ENCODE assay signal across 12 mouse cellular contexts in the genomic region with DNA sequence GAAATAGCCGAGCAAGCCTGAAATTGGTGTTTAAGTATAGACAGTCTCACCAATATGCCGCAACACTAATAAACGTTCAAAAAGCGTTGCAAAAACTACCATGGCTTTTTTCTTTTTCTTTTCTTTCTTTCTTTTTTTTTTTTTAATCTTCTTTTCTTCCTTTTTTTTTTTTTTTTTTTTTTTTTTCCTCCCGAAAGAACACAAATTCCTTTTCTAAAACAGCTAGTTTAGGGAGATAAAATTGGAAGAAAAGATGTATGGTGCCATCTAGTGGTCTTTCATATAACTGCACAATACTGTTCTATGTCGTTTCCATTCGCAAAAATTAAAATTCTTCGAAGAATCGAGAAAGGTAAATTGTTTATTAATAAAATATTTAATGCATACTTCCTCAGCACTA. TPM values are rescaled to one million over a fixed set of nuclear protein-coding genes. Genes with fewer than 3 reads are reported as not detected.
DNase-seq lines count a peak whose midpoint lies in the region; ATAC-seq and TF ChIP-seq lines count a peak whose summit lies in the region.
"Had no signal": no experiment of that assay in that cellular context is flagged by ENCODE, and none has a peak within 500 bp of the region (broad histone marks: within the 10 kb centered on the region; RNA-seq: fewer than 3 reads in every experiment).

No protein-coding gene starts in this region.

- TF ChIP-seq POLR2A in lung, adult 2 months (IDR thresholded peaks at IDR 0.05; ENCODE audit: borderline replicate concordance, extremely low read depth, low read depth, low read length) = no peak

- H3K9me3 ChIP-seq in forebrain, postnatal 0 days (ENCODE audit: low read length) = no peaks in the 10 kb centered on the region
- H3K9me3 ChIP-seq in forebrain, embryonic 11.5 days (ENCODE audit: control insufficient read depth, low read length) = no peaks in the 10 kb centered on the region
- H3K9me3 ChIP-seq: embryonic facial prominence, embryonic 13.5 days; heart, embryonic 15.5 days; stomach, embryonic 15.5 days had no signal

- H3K27me3 ChIP-seq in forebrain, postnatal 0 days (ENCODE audit: insufficient read depth, low read length) = no peaks in the 10 kb centered on the region
- no peaks in the 10 kb centered on the region for H3K27me3 ChIP-seq in forebrain, embryonic 11.5 days (ENCODE audit: control insufficient read depth, insufficient read depth, low read length)
- H3K27me3 ChIP-seq: stomach, embryonic 15.5 days had no signal

- H3K36me3 ChIP-seq in forebrain, postnatal 0 days (ENCODE audit: insufficient read depth) = no peaks in the 10 kb centered on the region
- no peaks in the 10 kb centered on the region for H3K36me3 ChIP-seq in forebrain, embryonic 11.5 days (ENCODE audit: control insufficient read depth, insufficient read depth, low read length)
- H3K36me3 ChIP-seq: embryonic facial prominence, embryonic 13.5 days; heart, embryonic 15.5 days; stomach, embryonic 15.5 days had no signal

- WGBS in forebrain, postnatal 0 days = 29% methylated on average over 9 of the region's 9 CpGs
- 45% methylated on average over 9 of the region's 9 CpGs for WGBS in forebrain, embryonic 11.5 days
- 34% methylated on average over 9 of the region's 9 CpGs for WGBS in lung, adult 2 months

- TF ChIP-seq CTCF in forebrain, postnatal 0 days (IDR thresholded peaks at IDR 0.05; ENCODE audit: low read depth) = peak; percentile 69
- peak; percentile 41; the same call in 1 of the 2 replicates for TF ChIP-seq CTCF in lung, adult 2 months (IDR thresholded peaks at IDR 0.05; ENCODE audit: insufficient read depth, low read length)

- DNase-seq in forebrain, postnatal 0 days = peak; percentile 79
- no peak for DNase-seq in forebrain, embryonic 11.5 days (ENCODE audit: low spot score)
- DNase-seq in lung, adult 2 months = no peak
- DNase-seq in lung, adult 18-20 months = no peak
- peak; percentile 55 for DNase-seq in brain, adult 2 months (ENCODE audit: low read depth, low spot score)
- peak; percentile 6 for DNase-seq in retina, adult 2 months (ENCODE audit: low read depth, low spot score)
- DNase-seq in adrenal gland, adult 2 months = no peak
- no peak for DNase-seq in cerebellum, adult 9-11 months

- no peak overlapping the region for H3K9ac ChIP-seq in forebrain, postnatal 0 days
- no peak overlapping the region for H3K9ac ChIP-seq in forebrain, embryonic 11.5 days (ENCODE audit: low read length)
- H3K9ac ChIP-seq: embryonic facial prominence, embryonic 13.5 days; heart, embryonic 15.5 days; stomach, embryonic 15.5 days had no signal

- peaks cover 5% of the 10 kb centered on the region; the same call in 1 of the 2 replicates for H3K4me1 ChIP-seq in forebrain, postnatal 0 days (ENCODE audit: insufficient read depth)
- H3K4me1 ChIP-seq in forebrain, embryonic 11.5 days (replicated peaks; ENCODE audit: control insufficient read depth, insufficient read depth, low read length) = no peaks in the 10 kb centered on the region
- no peaks in the 10 kb centered on the region for H3K4me1 ChIP-seq in lung, adult 2 months (ENCODE audit: control insufficient read depth, insufficient read depth, low read length)
- H3K4me1 ChIP-seq: embryonic facial prominence, embryonic 13.5 days; heart, embryonic 15.5 days had no signal

- H3K27ac ChIP-seq in forebrain, postnatal 0 days (ENCODE audit: low read depth, low read length) = no peak overlapping the region
- no peak overlapping the region for H3K27ac ChIP-seq in forebrain, embryonic 11.5 days (ENCODE audit: low read depth, low read length)
- H3K27ac ChIP-seq: embryonic facial prominence, embryonic 13.5 days; heart, embryonic 15.5 days; stomach, embryonic 15.5 days had no signal

- no peak overlapping the region for H3K4me3 ChIP-seq in forebrain, postnatal 0 days (ENCODE audit: low read depth, low read length)
- H3K4me3 ChIP-seq in forebrain, embryonic 11.5 days (ENCODE audit: low read depth, low read length) = no peak overlapping the region
- H3K4me3 ChIP-seq in lung, adult 2 months (replicated peaks; ENCODE audit: extremely low read depth, low read depth, low read length) = no peak overlapping the region
- H3K4me3 ChIP-seq: embryonic facial prominence, embryonic 13.5 days; heart, embryonic 15.5 days; stomach, embryonic 15.5 days had no signal

- H3K4me2 ChIP-seq in forebrain, postnatal 0 days (ENCODE audit: low read depth) = no peak overlapping the region
- H3K4me2 ChIP-seq in forebrain, embryonic 11.5 days (ENCODE audit: low read depth, low read length, severe bottlenecking) = no peak overlapping the region
- H3K4me2 ChIP-seq: embryonic facial prominence, embryonic 13.5 days; heart, embryonic 15.5 days; stomach, embryonic 15.5 days had no signal

- peak; percentile 38; the same call in 1 of the 2 replicates for ATAC-seq in forebrain, postnatal 0 days
- ATAC-seq in forebrain, embryonic 11.5 days (replicated peaks; ENCODE audit: low FRiP score) = no peak

RNA-seq across cellular contexts. Expression of gene Gcg, which starts 25.4 kb away (rescaled TPM):
- total RNA-seq in forebrain, postnatal 0 days (2014; rRNA removed) = 1.0 and 1.2 TPM in 2 replicates
- polyA plus RNA-seq in forebrain, postnatal 0 days (2015; fragmentation: Nextera tagmentation; extraction: Ambion mirVana) = 0.33 and 1.3 TPM in 2 replicates
- polyA plus RNA-seq in forebrain, embryonic 11.5 days (2014; fragmentation: Nextera tagmentation; extraction: Ambion mirVana) = not detected in 2 replicates
- not detected in 2 replicates for polyA plus RNA-seq in lung, adult 2 months (2012; rRNA removed)
- not detected for total RNA-seq in adrenal gland, adult 2 months (2021)
- not detected in 2 replicates for polyA plus RNA-seq in adrenal gland, adult 2 months (2012; rRNA removed)
- total RNA-seq: left cerebral cortex, postnatal 25 days had no signal
- polyA plus RNA-seq: embryonic facial prominence, embryonic 13.5 days; heart, embryonic 15.5 days had no signal

RNA-seq across cellular contexts. Expression of gene Dpp4, which starts 46.0 kb away (rescaled TPM):
- 1.9 and 2.1 TPM in 2 replicates for total RNA-seq in forebrain, postnatal 0 days (2014; rRNA removed)
- 1.6 and 1.8 TPM in 2 replicates for polyA plus RNA-seq in forebrain, postnatal 0 days (2015; fragmentation: Nextera tagmentation; extraction: Ambion mirVana)
- polyA plus RNA-seq in forebrain, embryonic 11.5 days (2014; fragmentation: Nextera tagmentation; extraction: Ambion mirVana) = 0.57 and 0.69 TPM in 2 replicates
- polyA plus RNA-seq in lung, adult 2 months (2012; rRNA removed) = 18.4 and 24.1 TPM in 2 replicates
- total RNA-seq in adrenal gland, adult 2 months (2021) = 1 to 10 TPM; 3.1 to 3.5 TPM
- 0.31 and 0.35 TPM in 2 replicates for polyA plus RNA-seq in adrenal gland, adult 2 months (2012; rRNA removed)

Comparison
In these comparisons a context has a peak if more than half of its experiments do, and no peak if none do; other contexts are left out.
1. DNase-seq: peak in forebrain, postnatal 0 days (single experiment), brain, adult 2 months (single experiment) and retina, adult 2 months (single experiment); none in forebrain, embryonic 11.5 days (single experiment), lung, adult 2 months (single experiment), lung, adult 18-20 months (0 of 2), adrenal gland, adult 2 months (single experiment) and cerebellum, adult 9-11 months (single experiment).